Mouse (Mus musculus): Measurements from ENCODE around the gene Bcl3. TPM values are rescaled to one million over a fixed set of nuclear protein-coding genes. Genes with fewer than 3 reads are reported as not detected.

Gene Bcl3
- polyA plus RNA-seq, 1 experiment, result 0.80 TPM

- WGBS, result 8% methylated on average over 16 of the region's 16 CpGs
- no peak for TF ChIP-seq POLR2A (IDR thresholded peaks at IDR 0.05; ENCODE audit: borderline replicate concordance, insufficient read depth, low read length)
- TF ChIP-seq CTCF (IDR thresholded peaks at IDR 0.05; ENCODE audit: borderline replicate concordance, insufficient read depth, low read depth, low read length), result no peak
- DNase-seq, result no peak
- Histone ChIP-seq H3K27me3 (ENCODE audit: control insufficient read depth, insufficient read depth, low read length) (no peaks in the 10 kb centered on the region; the same call in 1 of the 2 replicates), H3K4me1 (ENCODE audit: control insufficient read depth, insufficient read depth, low read length) (no peaks in the 10 kb centered on the region), H3K4me3 (replicated peaks; ENCODE audit: insufficient read depth, low read depth, low read length) (no peak overlapping the region), H3K27ac (ENCODE audit: insufficient read depth, low read length) (no peak overlapping the region)
Observed at GRCm38 (mm10) chr7:19769434-19770374, 52.9 kb downstream of the Bcl3 start.

- Histone ChIP-seq H3K4me1 (ENCODE audit: control insufficient read depth, insufficient read depth, low read length) (no peaks in the 10 kb centered on the region), H3K4me3 (replicated peaks; ENCODE audit: insufficient read depth, low read depth, low read length) (no peak overlapping the region), H3K27me3 (ENCODE audit: control insufficient read depth, insufficient read depth, low read length) (no peaks in the 10 kb centered on the region; the same call in 1 of the 2 replicates), H3K27ac (ENCODE audit: insufficient read depth, low read length) (no peak overlapping the region)
- 20% methylated on average over 4 of the region's 4 CpGs for WGBS
- no peak for DNase-seq
- no peak for TF ChIP-seq POLR2A (IDR thresholded peaks at IDR 0.05; ENCODE audit: borderline replicate concordance, insufficient read depth, low read length)
- TF ChIP-seq CTCF (IDR thresholded peaks at IDR 0.05; ENCODE audit: borderline replicate concordance, insufficient read depth, low read depth, low read length), result no peak
Observed at GRCm38 (mm10) chr7:19769001-19769400, 53.6 kb downstream of the Bcl3 start.

GRCm38 (mm10) chr7:19768251-19768650 lies 54.3 kb downstream of the Bcl3 start:
- Histone ChIP-seq H3K27me3 (ENCODE audit: control insufficient read depth, insufficient read depth, low read length) (no peaks in the 10 kb centered on the region; the same call in 1 of the 2 replicates), H3K27ac (ENCODE audit: insufficient read depth, low read length) (no peak overlapping the region), H3K4me1 (ENCODE audit: control insufficient read depth, insufficient read depth, low read length) (no peaks in the 10 kb centered on the region), H3K4me3 (replicated peaks; ENCODE audit: insufficient read depth, low read depth, low read length) (no peak overlapping the region)
- no peak for DNase-seq
- no peak for TF ChIP-seq POLR2A (IDR thresholded peaks at IDR 0.05; ENCODE audit: borderline replicate concordance, insufficient read depth, low read length)
- 56% methylated on average over 14 of the region's 14 CpGs for WGBS

- no peak overlapping the region for H3K4me3 ChIP-seq (replicated peaks; ENCODE audit: insufficient read depth, low read depth, low read length)
- no peak overlapping the region for H3K27ac ChIP-seq (ENCODE audit: insufficient read depth, low read length)
- no peak for TF ChIP-seq CTCF (IDR thresholded peaks at IDR 0.05; ENCODE audit: borderline replicate concordance, insufficient read depth, low read depth, low read length)
- TF ChIP-seq POLR2A (IDR thresholded peaks at IDR 0.05; ENCODE audit: borderline replicate concordance, insufficient read depth, low read length), result no peak
- 87% methylated on average over 9 of the region's 9 CpGs for WGBS
- no peak for DNase-seq
- no peaks in the 10 kb centered on the region for H3K27me3 ChIP-seq (ENCODE audit: control insufficient read depth, insufficient read depth, low read length)
- no peaks in the 10 kb centered on the region for H3K4me1 ChIP-seq (ENCODE audit: control insufficient read depth, insufficient read depth, low read length)
Observed at GRCm38 (mm10) chr7:19764581-19764980, 58.0 kb downstream of the Bcl3 start.

GRCm38 (mm10) chr7:19763829-19764477 lies 58.6 kb downstream of the Bcl3 start:
- Histone ChIP-seq H3K4me1 (ENCODE audit: control insufficient read depth, insufficient read depth, low read length) (no peaks in the 10 kb centered on the region), H3K4me3 (replicated peaks; ENCODE audit: insufficient read depth, low read depth, low read length) (no peak overlapping the region), H3K27ac (ENCODE audit: insufficient read depth, low read length) (no peak overlapping the region), H3K27me3 (ENCODE audit: control insufficient read depth, insufficient read depth, low read length) (no peaks in the 10 kb centered on the region)
- 80% methylated on average over 13 of the region's 13 CpGs for WGBS
- TF ChIP-seq POLR2A (IDR thresholded peaks at IDR 0.05; ENCODE audit: borderline replicate concordance, insufficient read depth, low read length) (no peak), CTCF (IDR thresholded peaks at IDR 0.05; ENCODE audit: borderline replicate concordance, insufficient read depth, low read depth, low read length) (no peak)
- no peak for DNase-seq

GRCm38 (mm10) chr7:19762283-19762682 lies 60.3 kb downstream of the Bcl3 start:
- DNase-seq, result no peak
- no peak overlapping the region for H3K4me3 ChIP-seq (replicated peaks; ENCODE audit: insufficient read depth, low read depth, low read length)
- H3K4me1 ChIP-seq (ENCODE audit: control insufficient read depth, insufficient read depth, low read length), result no peaks in the 10 kb centered on the region
- no peak for TF ChIP-seq CTCF (IDR thresholded peaks at IDR 0.05; ENCODE audit: borderline replicate concordance, insufficient read depth, low read depth, low read length)
- TF ChIP-seq POLR2A (IDR thresholded peaks at IDR 0.05; ENCODE audit: borderline replicate concordance, insufficient read depth, low read length), result no peak
- no peak overlapping the region for H3K27ac ChIP-seq (ENCODE audit: insufficient read depth, low read length)
- H3K27me3 ChIP-seq (ENCODE audit: control insufficient read depth, insufficient read depth, low read length), result no peaks in the 10 kb centered on the region
- WGBS, result 75% methylated on average over 11 of the region's 11 CpGs

GRCm38 (mm10) chr7:19760021-19760420 lies 62.5 kb downstream of the Bcl3 start:
- DNase-seq, result no peak
- no peaks in the 10 kb centered on the region for H3K27me3 ChIP-seq (ENCODE audit: control insufficient read depth, insufficient read depth, low read length)
- no peak overlapping the region for H3K4me3 ChIP-seq (replicated peaks; ENCODE audit: insufficient read depth, low read depth, low read length)
- H3K4me1 ChIP-seq (ENCODE audit: control insufficient read depth, insufficient read depth, low read length), result no peaks in the 10 kb centered on the region
- TF ChIP-seq CTCF (IDR thresholded peaks at IDR 0.05; ENCODE audit: borderline replicate concordance, insufficient read depth, low read depth, low read length), result no peak
- TF ChIP-seq POLR2A (IDR thresholded peaks at IDR 0.05; ENCODE audit: borderline replicate concordance, insufficient read depth, low read length), result no peak
- no peak overlapping the region for H3K27ac ChIP-seq (ENCODE audit: insufficient read depth, low read length)
- WGBS, result 85% methylated on average over 13 of the region's 13 CpGs

All from cerebellum, adult 2 months (tissue).